Mouse (Mus musculus): ENCODE data around the gene Rpgr. TPM values are rescaled to one million over a fixed set of nuclear protein-coding genes. Genes with fewer than 3 reads are reported as not detected.
A peak's percentile ranks its signal among the peaks of the same experiment; 100 is the strongest.

Rpgr gene
- polyA plus RNA-seq (2016; fragmentation: Nextera tagmentation; extraction: Ambion mirVana): 19.0 and 23.5 TPM in 2 replicates

- H3K9me3 ChIP-seq (replicated peaks): no peaks in the 10 kb centered on the region
- H3K36me3 ChIP-seq: no peaks in the 10 kb centered on the region
- WGBS: 10% methylated on average over 47 of the region's 47 CpGs
- H3K4me1 ChIP-seq: no peaks in the 10 kb centered on the region
- peak; percentile 87 for DNase-seq (ENCODE audit: low spot score)
- no peaks in the 10 kb centered on the region for H3K27me3 ChIP-seq (ENCODE audit: low read depth, poor library complexity, severe bottlenecking)
- H3K4me3 ChIP-seq: peak within 1 kb of the TSS; percentile 60
- H3K27ac ChIP-seq: peak within 1 kb of the TSS; percentile 87
These were observed at the start of gene Rpgr for GRCm38 (mm10) chrX:10216410-10216949. Rpgr (minus strand) TSS chrX:10216920.

GRCm38 (mm10) chrX:10258260-10258659 is 41.5 kb upstream of the Rpgr start:
- DNase-seq (ENCODE audit: low spot score): no peak
- Histone ChIP-seq H3K4me1 (no peaks in the 10 kb centered on the region), H3K9me3 (replicated peaks) (no peaks in the 10 kb centered on the region), H3K36me3 (no peaks in the 10 kb centered on the region), H3K27me3 (ENCODE audit: low read depth, poor library complexity, severe bottlenecking) (no peaks in the 10 kb centered on the region), H3K4me3 (no peak overlapping the region), H3K27ac (no peak overlapping the region)
- WGBS: 84% methylated on average over 5 of the region's 5 CpGs

GRCm38 (mm10) chrX:10257774-10258173 is 41.1 kb upstream of the Rpgr start:
- 94% methylated on average over 1 of the region's 1 CpGs for WGBS
- no peaks in the 10 kb centered on the region for H3K9me3 ChIP-seq (replicated peaks)
- H3K27me3 ChIP-seq (ENCODE audit: low read depth, poor library complexity, severe bottlenecking): no peaks in the 10 kb centered on the region
- H3K4me1 ChIP-seq: no peaks in the 10 kb centered on the region
- H3K36me3 ChIP-seq: no peaks in the 10 kb centered on the region
- H3K4me3 ChIP-seq: no peak overlapping the region
- no peak for DNase-seq (ENCODE audit: low spot score)
- H3K27ac ChIP-seq: no peak overlapping the region

DNA sequence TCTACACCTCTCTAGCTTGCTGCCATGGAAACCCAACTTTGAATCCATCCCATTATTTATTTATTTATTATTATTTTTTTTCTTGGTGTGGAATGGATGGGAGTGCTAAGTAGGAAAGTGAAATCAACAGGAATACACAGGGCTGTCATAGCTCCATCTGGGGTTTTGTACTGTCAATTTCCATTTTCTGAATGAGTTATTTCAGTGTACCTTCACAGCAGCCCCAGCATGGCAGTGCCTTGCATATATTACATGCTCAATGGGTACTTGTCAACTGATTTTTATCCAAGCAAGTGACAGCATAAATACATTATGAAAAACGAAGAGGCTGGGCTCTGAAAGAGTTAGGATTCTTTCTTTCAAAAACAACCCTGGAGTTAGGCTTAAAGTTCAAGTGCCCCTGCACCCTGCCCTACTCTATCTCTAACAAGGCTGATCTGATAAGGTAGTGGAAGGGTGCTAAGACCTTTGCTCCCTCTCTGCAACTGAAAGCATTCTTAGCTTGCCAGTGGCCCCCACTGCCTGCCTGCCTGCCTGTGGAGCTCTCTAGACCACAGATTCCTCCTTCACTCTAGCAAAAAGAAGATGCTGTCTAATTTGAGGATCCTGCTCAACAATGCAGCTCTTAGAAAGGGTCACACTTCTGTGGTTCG is 35.3 kb upstream of the Rpgr start, which contains the start of gene Otc:
Gene Otc, plus strand, starts transcription at position 454 of the 653 bp plus-strand sequence.
- Histone ChIP-seq H3K9me3 (replicated peaks) (no peaks in the 10 kb centered on the region), H3K36me3 (no peaks in the 10 kb centered on the region), H3K4me3 (no peak within 1 kb of the TSS), H3K27ac (no peak within 1 kb of the TSS), H3K27me3 (ENCODE audit: low read depth, poor library complexity, severe bottlenecking) (no peaks in the 10 kb centered on the region), H3K4me1 (no peaks in the 10 kb centered on the region)
- WGBS: 66% methylated on average over 2 of the region's 2 CpGs
- no peak for DNase-seq (ENCODE audit: low spot score)

GRCm38 (mm10) chrX:10251357-10251756 is 34.6 kb upstream of the Rpgr start:
- H3K4me1 ChIP-seq: no peaks in the 10 kb centered on the region
- DNase-seq (ENCODE audit: low spot score): no peak
- no peak overlapping the region for H3K27ac ChIP-seq
- H3K9me3 ChIP-seq (replicated peaks): no peaks in the 10 kb centered on the region
- no peaks in the 10 kb centered on the region for H3K36me3 ChIP-seq
- H3K27me3 ChIP-seq (ENCODE audit: low read depth, poor library complexity, severe bottlenecking): no peaks in the 10 kb centered on the region
- no peak overlapping the region for H3K4me3 ChIP-seq

GRCm38 (mm10) chrX:10243916-10244315 is 27.2 kb upstream of the Rpgr start:
- H3K36me3 ChIP-seq: no peaks in the 10 kb centered on the region
- no peak overlapping the region for H3K27ac ChIP-seq
- DNase-seq (ENCODE audit: low spot score): no peak
- H3K4me3 ChIP-seq: no peak overlapping the region
- no peaks in the 10 kb centered on the region for H3K27me3 ChIP-seq (ENCODE audit: low read depth, poor library complexity, severe bottlenecking)
- no peaks in the 10 kb centered on the region for H3K4me1 ChIP-seq
- no peaks in the 10 kb centered on the region for H3K9me3 ChIP-seq (replicated peaks)
- 87% methylated on average over 3 of the region's 3 CpGs for WGBS

GRCm38 (mm10) chrX:10239515-10239914 is 22.8 kb upstream of the Rpgr start:
- WGBS: 67% methylated on average over 4 of the region's 4 CpGs
- H3K36me3 ChIP-seq: no peaks in the 10 kb centered on the region
- DNase-seq (ENCODE audit: low spot score): no peak

DNA sequence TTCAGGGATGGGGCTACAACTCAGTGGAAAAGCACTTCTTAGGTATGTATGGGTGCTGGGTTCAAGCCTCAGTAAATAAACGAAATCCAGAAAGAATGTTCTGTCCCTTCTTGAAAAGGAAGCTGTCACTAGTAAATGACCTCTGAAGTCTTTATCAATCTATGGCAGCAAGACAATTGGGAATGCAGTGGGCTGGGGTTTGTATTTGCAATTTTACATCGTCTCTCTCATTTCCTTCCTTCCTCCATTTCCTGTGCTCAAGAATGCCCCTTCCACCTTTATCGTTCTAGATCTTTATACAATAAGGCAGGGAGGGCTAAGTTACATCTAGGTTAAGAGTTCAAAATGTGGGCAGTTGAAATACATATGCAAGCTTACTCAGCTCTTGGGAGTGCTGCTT is 17.9 kb upstream of the Rpgr start:
- Histone ChIP-seq H3K4me3 (no peak overlapping the region), H3K36me3 (no peaks in the 10 kb centered on the region), H3K27ac (no peak overlapping the region), H3K4me1 (no peaks in the 10 kb centered on the region), H3K27me3 (ENCODE audit: low read depth, poor library complexity, severe bottlenecking) (no peaks in the 10 kb centered on the region), H3K9me3 (replicated peaks) (no peaks in the 10 kb centered on the region)
- DNase-seq (ENCODE audit: low spot score): no peak
- 83% methylated on average over 3 of the region's 3 CpGs for WGBS

More at GRCm38 (mm10) chrX:10239515-10239914, 22.8 kb upstream of the Rpgr start:
- H3K27ac ChIP-seq: no peak overlapping the region
- H3K4me3 ChIP-seq: no peak overlapping the region
- no peaks in the 10 kb centered on the region for H3K4me1 ChIP-seq
- H3K9me3 ChIP-seq (replicated peaks): no peaks in the 10 kb centered on the region
- H3K27me3 ChIP-seq (ENCODE audit: low read depth, poor library complexity, severe bottlenecking): no peaks in the 10 kb centered on the region

- Histone ChIP-seq H3K27me3 (ENCODE audit: low read depth, poor library complexity, severe bottlenecking) (no peaks in the 10 kb centered on the region), H3K27ac (no peak overlapping the region), H3K9me3 (replicated peaks) (no peaks in the 10 kb centered on the region), H3K4me3 (no peak overlapping the region), H3K4me1 (no peaks in the 10 kb centered on the region), H3K36me3 (no peaks in the 10 kb centered on the region)
- 81% methylated on average over 2 of the region's 2 CpGs for WGBS
- DNase-seq (ENCODE audit: low spot score): no peak
These were observed 16.3 kb upstream of the Rpgr start for GRCm38 (mm10) chrX:10233051-10233450.

GRCm38 (mm10) chrX:10219281-10219680 is 2.6 kb upstream of the Rpgr start:
- Histone ChIP-seq H3K4me3 (no peak overlapping the region), H3K27ac (no peak overlapping the region), H3K27me3 (ENCODE audit: low read depth, poor library complexity, severe bottlenecking) (no peaks in the 10 kb centered on the region), H3K4me1 (no peaks in the 10 kb centered on the region), H3K36me3 (no peaks in the 10 kb centered on the region), H3K9me3 (replicated peaks) (no peaks in the 10 kb centered on the region)
- DNase-seq (ENCODE audit: low spot score): no peak
- WGBS: 75% methylated on average over 6 of the region's 6 CpGs

DNA sequence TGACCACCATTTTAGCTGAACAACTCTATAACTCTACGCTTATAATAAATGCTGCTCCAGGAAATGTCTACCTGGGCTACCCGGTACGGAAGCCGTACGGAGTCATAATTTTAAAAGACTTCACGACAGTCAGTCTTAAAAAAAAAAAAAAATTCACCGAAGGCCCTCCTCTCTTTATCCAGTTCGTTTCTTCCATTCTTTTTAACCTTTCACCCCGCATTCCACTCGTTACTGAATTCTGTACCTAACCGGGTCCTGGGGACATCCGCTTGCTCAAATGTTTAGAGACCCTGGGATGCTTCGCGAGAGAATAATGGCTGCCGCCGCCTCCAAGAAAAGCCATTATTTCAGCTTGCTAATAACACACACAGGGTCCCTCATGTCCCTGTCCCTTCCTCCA is 748 bp downstream of the Rpgr start:
- Histone ChIP-seq H3K36me3 (no peaks in the 10 kb centered on the region; the same call in 1 of the 2 replicates), H3K9me3 (replicated peaks) (no peaks in the 10 kb centered on the region), H3K4me1 (no peaks in the 10 kb centered on the region), H3K4me3 (peak overlapping the region; percentile 60), H3K27ac (peak overlapping the region; percentile 87), H3K27me3 (ENCODE audit: low read depth, poor library complexity, severe bottlenecking) (no peaks in the 10 kb centered on the region)
- 22% methylated on average over 16 of the region's 16 CpGs for WGBS
- peak; percentile 27 for DNase-seq (ENCODE audit: low spot score)

- Histone ChIP-seq H3K36me3 (peaks cover 13% of the 10 kb centered on the region; the same call in 1 of the 2 replicates), H3K27me3 (ENCODE audit: low read depth, poor library complexity, severe bottlenecking) (no peaks in the 10 kb centered on the region), H3K9me3 (replicated peaks) (no peaks in the 10 kb centered on the region), H3K27ac (no peak overlapping the region), H3K4me1 (no peaks in the 10 kb centered on the region), H3K4me3 (no peak overlapping the region)
- no peak for DNase-seq (ENCODE audit: low spot score)
- 75% methylated on average over 5 of the region's 5 CpGs for WGBS
These were observed 10.8 kb downstream of the Rpgr start for GRCm38 (mm10) chrX:10205937-10206336.

DNA sequence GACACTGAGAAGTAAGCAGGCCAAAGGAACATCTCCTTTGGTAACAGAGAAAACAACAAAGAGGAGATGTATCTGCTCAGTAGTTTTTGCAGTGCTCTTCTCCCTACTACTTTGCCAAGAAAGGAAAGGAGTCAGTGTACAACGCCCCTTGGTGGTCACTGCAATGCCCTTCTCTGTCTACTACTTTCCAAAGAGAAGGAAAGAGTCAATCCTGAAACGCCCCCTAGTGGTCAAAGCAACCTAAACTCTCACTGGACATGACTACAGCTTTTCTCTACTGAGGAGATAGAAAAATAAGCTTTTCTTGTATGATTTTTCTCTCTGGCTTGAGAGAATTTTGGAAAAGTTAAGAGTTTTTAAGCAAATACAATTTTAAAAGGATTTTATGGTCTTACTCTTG is 15.4 kb downstream of the Rpgr start:
- Histone ChIP-seq H3K36me3 (0 out of 2 replicates have a peak, but pooled peaks cover 5% of the 10 kb centered on the region), H3K4me3 (no peak overlapping the region), H3K9me3 (replicated peaks) (no peaks in the 10 kb centered on the region), H3K27me3 (ENCODE audit: low read depth, poor library complexity, severe bottlenecking) (no peaks in the 10 kb centered on the region), H3K4me1 (no peaks in the 10 kb centered on the region), H3K27ac (no peak overlapping the region)
- WGBS: 26% methylated on average over 2 of the region's 2 CpGs
- peak; percentile 29 for DNase-seq (ENCODE audit: low spot score)

Measured in limb, embryonic 10.5 days (tissue).